Mouse (Mus musculus) ovary, adult 18-20 months (tissue): ENCODE data around the gene Gnao1.
A peak's percentile ranks its signal among the peaks of the same experiment; 100 is the strongest.

Experiments
- DNase-seq: peaks from one replicate; pipeline ENCODE4 v3.0.0; 2022; ENCODE audit warnings: low spot score, mixed read lengths

Gene Gnao1

DNA sequence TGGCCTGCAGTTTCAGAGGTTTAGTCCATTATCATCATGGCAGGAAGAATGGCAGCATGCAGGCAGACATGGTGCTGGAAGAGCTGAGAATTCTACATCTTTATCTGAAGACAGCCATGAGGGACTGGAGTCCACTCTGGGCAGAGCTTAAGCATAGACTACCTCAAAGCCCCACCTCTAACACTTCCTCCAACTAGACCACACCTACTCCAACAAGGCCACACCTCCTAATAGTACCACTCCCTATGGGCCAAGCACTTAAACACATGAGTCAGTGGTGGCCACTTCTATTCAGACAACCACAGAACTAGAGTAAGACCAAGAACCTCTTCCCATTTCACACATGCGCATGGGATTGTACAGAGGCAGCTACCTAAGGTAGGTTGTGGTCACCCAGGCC lies 136.6 kb downstream of the Gnao1 start:
- no peak for DNase-seq

- no peak for DNase-seq
Observed at GRCm38 (mm10) chr8:93950133-93950532, 140.4 kb downstream of the Gnao1 start.

DNA sequence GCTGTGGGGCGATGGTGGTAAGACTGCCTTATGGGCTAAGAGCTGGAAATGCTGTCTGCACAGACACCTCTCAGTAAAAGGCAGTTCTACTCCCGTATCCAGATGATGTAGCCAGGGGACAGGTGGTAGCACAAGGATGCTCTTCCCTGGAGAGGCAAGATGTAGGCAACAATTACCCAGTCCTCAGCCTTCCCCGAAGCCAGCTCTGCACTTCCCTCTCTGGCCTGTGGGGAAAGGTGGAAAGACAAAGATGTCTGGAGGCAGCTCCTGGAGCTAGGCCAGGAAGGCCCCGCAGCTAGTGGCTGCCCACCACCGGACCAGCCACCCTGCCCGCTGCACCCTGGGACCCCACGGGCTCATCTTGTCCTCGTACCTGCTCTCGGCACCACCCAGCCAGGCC lies 142.7 kb downstream of the Gnao1 start:
- no peak for DNase-seq

DNA sequence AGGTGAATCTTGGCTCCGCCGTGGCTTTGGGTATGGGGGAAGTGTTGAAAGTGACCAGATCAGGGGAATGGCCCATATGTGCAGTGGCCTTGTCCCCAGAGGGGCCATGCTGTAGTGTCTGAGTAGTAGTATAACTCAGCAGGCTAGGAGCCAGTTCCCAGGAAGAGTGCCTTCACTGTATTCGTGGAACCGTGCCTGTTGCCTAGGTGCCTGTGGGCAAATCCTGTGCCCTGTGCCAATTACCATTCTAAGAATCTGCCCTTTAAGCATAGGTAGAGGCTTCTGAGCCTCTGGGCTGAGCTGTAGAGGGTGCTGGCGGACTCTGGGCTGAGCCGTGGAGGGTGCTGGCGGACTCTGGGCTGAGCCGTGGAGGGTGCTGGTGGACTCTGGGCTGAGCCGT lies 148.6 kb downstream of the Gnao1 start:
- DNase-seq = no peak

DNA sequence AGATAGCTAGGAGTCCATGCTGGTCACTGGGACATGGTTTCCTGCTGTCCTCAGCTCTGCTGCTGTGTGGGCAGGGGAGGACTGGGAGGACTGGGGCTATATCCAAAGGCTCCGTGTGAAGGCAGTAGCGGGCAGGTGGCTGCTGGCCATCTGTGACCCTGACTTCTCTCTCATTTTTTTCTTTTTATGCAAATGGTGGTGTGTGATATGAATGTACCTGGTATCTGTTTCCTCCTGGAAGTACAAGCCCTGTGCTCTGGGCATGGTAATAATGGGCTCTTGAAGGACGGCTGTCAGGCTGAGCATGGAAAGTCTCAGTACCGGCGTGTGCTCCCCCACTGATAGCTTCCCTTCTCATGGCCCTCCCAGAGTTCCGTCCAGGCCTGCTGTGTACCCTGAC lies 151.1 kb downstream of the Gnao1 start:
- no peak for DNase-seq

DNA sequence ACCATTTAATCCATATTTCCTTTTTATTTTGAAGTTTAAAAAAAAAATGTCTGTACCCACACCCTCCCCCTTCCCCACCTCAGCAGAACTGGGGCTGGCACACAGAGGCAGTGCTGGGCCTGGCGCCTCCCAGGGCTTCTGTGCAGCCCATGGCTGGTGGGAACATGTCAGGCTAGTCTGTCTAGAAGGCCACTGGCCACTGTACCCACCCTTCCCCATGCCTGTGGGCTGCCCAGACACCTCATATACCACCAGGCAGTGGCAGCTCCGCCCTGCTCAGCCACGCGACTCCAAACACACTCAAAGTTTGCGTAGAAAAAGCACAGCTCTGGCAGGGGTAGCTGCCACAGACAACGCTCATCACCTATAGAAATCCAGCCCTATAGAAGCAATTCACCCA lies 158.5 kb downstream of the Gnao1 start:
- DNase-seq = no peak

GRCm38 (mm10) chr8:93969626-93970340 lies 160.0 kb downstream of the Gnao1 start:
- peak; percentile 23 for DNase-seq

- no peak for DNase-seq
Observed at GRCm38 (mm10) chr8:93971451-93971850, 161.7 kb downstream of the Gnao1 start.

GRCm38 (mm10) chr8:93972211-93972610 lies 162.4 kb downstream of the Gnao1 start:
- DNase-seq = no peak

GRCm38 (mm10) chr8:93972971-93973734 lies 163.4 kb downstream of the Gnao1 start:
- no peak for DNase-seq

- DNase-seq = no peak
Observed at GRCm38 (mm10) chr8:93973831-93974375, 164.1 kb downstream of the Gnao1 start.

DNA sequence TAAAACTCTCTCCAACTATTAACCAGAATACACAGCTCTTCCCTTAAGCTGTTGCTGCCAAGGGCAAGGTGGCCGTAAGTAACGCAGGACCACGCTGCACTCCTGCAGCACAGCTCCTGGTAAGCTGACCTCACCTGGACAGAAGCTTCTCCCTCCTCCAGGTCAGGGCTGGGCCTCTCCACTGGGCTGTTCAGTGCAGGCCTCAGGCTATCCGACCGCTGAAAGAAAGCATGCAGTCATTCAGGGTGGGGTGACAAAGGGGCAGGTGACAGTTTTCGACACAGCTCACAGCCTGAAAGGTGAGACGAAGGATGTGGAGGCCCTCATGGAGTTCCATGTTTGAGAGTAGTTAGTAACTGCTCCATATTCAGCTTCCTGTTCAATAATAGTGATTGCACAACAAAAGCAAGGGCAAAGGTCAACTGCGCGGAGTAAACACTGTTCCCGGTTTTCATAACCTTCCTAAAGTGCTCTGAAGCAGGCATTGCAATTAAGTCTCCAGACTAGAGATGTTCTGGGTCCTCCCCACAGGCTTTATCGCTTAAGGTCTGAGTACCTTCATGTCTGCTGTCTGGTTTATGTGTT lies 164.9 kb downstream of the Gnao1 start:
- DNase-seq = no peak

GRCm38 (mm10) chr8:93975358-93975757 lies 165.6 kb downstream of the Gnao1 start:
- no peak for DNase-seq

- no peak for DNase-seq
Observed at GRCm38 (mm10) chr8:93976446-93977211, 166.9 kb downstream of the Gnao1 start.

- DNase-seq = no peak
Observed at GRCm38 (mm10) chr8:93980141-93980540, 170.4 kb downstream of the Gnao1 start.

GRCm38 (mm10) chr8:93981679-93982215 lies 172.0 kb downstream of the Gnao1 start:
- no peak for DNase-seq

DNA sequence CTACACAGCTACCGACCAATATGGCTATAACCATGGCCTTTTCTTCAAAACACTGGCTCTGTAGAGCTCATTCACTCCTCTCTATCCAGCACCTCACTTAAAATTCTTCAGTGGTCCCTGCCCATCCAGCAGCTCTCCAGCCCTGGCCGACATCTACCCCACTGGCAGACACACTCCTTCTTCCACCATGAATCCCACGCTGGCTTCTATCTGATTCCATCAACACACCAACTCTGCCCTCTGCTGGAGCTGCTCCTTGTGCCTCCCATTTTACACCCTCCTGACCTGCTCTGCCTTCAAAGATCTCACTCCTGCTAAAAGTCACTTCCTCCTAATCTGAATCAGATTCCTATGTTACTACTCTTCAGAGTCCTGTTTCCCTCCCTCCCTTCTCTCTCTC lies 174.1 kb downstream of the Gnao1 start:
- DNase-seq = no peak

GRCm38 (mm10) chr8:93984731-93985130 lies 175.0 kb downstream of the Gnao1 start:
- DNase-seq = no peak

DNA sequence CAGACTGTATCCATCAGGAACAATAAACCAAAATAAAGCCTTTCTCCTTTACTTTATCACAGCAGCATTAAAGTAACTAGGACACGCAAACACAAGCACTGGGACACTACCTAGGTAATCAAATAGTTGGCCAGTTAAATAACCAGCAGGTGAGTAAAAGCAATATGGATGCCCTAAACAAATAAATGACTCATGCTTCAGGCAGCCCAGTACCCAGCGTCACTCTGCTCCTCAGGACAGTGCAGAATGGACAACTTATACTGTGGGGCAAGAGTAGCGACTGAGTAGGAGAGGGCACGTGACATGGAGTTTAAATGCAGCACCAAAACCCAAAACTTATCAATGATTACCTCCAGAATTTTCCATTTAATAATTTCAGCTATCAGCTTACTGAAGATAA lies 180.0 kb downstream of the Gnao1 start:
- DNase-seq = no peak

- no peak for DNase-seq
Observed at GRCm38 (mm10) chr8:93998961-93999360, 189.2 kb downstream of the Gnao1 start.

DNA sequence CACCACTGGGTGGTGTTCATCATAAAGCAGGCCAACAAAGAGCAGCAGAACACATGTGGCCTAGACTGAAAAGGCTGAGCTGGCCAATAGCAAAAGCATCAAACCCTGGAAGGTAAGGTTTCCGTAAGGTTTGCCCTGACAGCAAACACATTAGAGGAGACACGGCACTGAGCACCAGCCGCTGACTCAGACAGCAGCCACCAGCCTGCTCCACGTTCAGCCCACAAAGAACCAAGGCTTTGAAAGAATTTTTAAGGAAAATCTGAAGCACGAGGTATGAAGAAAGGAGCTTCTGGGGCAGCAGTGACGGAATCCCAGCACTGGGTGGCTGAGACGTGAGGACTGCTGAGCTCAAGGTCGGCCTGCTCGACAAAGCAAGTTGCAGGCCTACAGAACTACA lies 194.4 kb downstream of the Gnao1 start:
- no peak for DNase-seq
